Mouse (Mus musculus) adrenal gland, postnatal 14 days (tissue): ENCODE measurements around the gene Gm17067. TPM values are rescaled to one million over a fixed set of nuclear protein-coding genes. Genes with fewer than 3 reads are reported as not detected.
"Not testable (repeated sequence)": the region's sequence is repeated elsewhere in the genome, so short reads cannot be mapped to it uniquely, and the experiment has no call there.

Experiments used
- DNase-seq: peaks from one replicate; pipeline ENCODE4 v3.0.0; 2021; ENCODE audit warnings: mixed read lengths
- long read RNA-seq, 2 experiments: library from polyadenylated mRNA; stranded (forward); transcript quantifications; one replicate each; pipeline ENCODE4 v2.0.0; 2021
- total RNA-seq: library from RNA; stranded (reverse); gene quantifications from 2 replicates; pipeline ENCODE4 v1.2.3, GENCODE M21; 2021

The Gm17067 gene
- 0.11 and 0.52 TPM in 2 replicates for total RNA-seq
- long read RNA-seq, experiment 1, result 0 reads
- long read RNA-seq, experiment 2, result 0 reads

- not testable (repeated sequence) for DNase-seq
These were observed at the start of gene Gm17067 for GRCm38 (mm10) chr7:42726917-42727316. TSS of gene Gm17067 (minus strand) at chr7:42727017.

- no peak for DNase-seq
These were observed 23.0 kb upstream of the Gm17067 start for GRCm38 (mm10) chr7:42749836-42750235.

GRCm38 (mm10) chr7:42738536-42739210 lies 11.9 kb upstream of the Gm17067 start:
- DNase-seq, result no peak

- not testable (repeated sequence) for DNase-seq
These were observed 33.6 kb downstream of the Gm17067 start for GRCm38 (mm10) chr7:42693251-42693650.

- peak; percentile 88 for DNase-seq
These were observed 34.3 kb downstream of the Gm17067 start, which contains the start of gene Zfp975 for GRCm38 (mm10) chr7:42692362-42693158. TSS of gene Zfp975 (minus strand) at chr7:42692742.

GRCm38 (mm10) chr7:42680081-42680480 lies 46.7 kb downstream of the Gm17067 start:
- not testable (repeated sequence) for DNase-seq

GRCm38 (mm10) chr7:42679646-42680045 lies 47.2 kb downstream of the Gm17067 start:
- not testable (repeated sequence) for DNase-seq

GRCm38 (mm10) chr7:42660140-42660539 lies 66.7 kb downstream of the Gm17067 start:
- DNase-seq, result peak; percentile 5

Other genes starting within 250 kb of the Gm17067 start
- gene Zfp141, start 221.3 kb downstream of the Gm17067 start, total RNA-seq, result 15.1 and 15.7 TPM in 2 replicates
- gene Gm21028, start 148.4 kb downstream of the Gm17067 start, total RNA-seq, result not detected in 2 replicates
- gene Zfp977, start 134.5 kb downstream of the Gm17067 start, total RNA-seq, result 1.2 and 2.0 TPM in 2 replicates
- 3.7 TPM in 2 replicates for gene Zfp976, start 84.4 kb downstream of the Gm17067 start, total RNA-seq
- 4.6 and 5.3 TPM in 2 replicates for gene Zfp975, start 34.3 kb downstream of the Gm17067 start, total RNA-seq
- not detected in 2 replicates for gene Vmn2r62, start 66.5 kb upstream of the Gm17067 start, total RNA-seq
- gene Gm2381, start 140.2 kb upstream of the Gm17067 start, total RNA-seq, result 0.07 and 0.11 TPM in 2 replicates
- gene Vmn2r63, start 206.8 kb upstream of the Gm17067 start, total RNA-seq, result not detected in 2 replicates